Mouse (Mus musculus) heart, postnatal 0 days (tissue): Measurements from ENCODE around the gene Nceh1.

Experiments
- CTCF ChIP-seq: IDR thresholded peaks from 2 replicates; pipeline ENCODE4 v1.5.1; 2016; ENCODE audit warnings: antibody characterized with exemption, control low read depth, low read depth
- EP300 ChIP-seq: IDR thresholded peaks from 2 replicates; pipeline ENCODE4 v1.6.1; 2016; ENCODE audit warnings: antibody characterized with exemption, low read depth

- no peak for TF ChIP-seq CTCF
- TF ChIP-seq EP300 = no peak
These were observed 111.0 kb downstream of the Nceh1 start for GRCm38 (mm10) chr3:27293645-27294385.
